Mouse (Mus musculus): ENCODE data around the gene Cradd. TPM values are rescaled to one million over a fixed set of nuclear protein-coding genes. Genes with fewer than 3 reads are reported as not detected.
A peak's percentile ranks its signal among the peaks of the same experiment; 100 is the strongest.

The Cradd gene
- polyA plus RNA-seq, 1 experiment = 9.5 TPM

GRCm38 (mm10) chr10:95354673-95355072, 30.7 kb upstream of the Cradd start:
- H3K27me3 ChIP-seq (ENCODE audit: control insufficient read depth, insufficient read depth, insufficient read length) = no peaks in the 10 kb centered on the region
- H3ac ChIP-seq (ENCODE audit: control insufficient read depth, insufficient read length) = no peak overlapping the region
- no peak overlapping the region for H3K4me2 ChIP-seq (ENCODE audit: low read depth)
- H3K79me2 ChIP-seq (ENCODE audit: control insufficient read depth, insufficient read depth) = no peaks in the 10 kb centered on the region
- no peak overlapping the region for H3K4me3 ChIP-seq
- H3K36me3 ChIP-seq (ENCODE audit: control insufficient read depth, insufficient read depth) = no peaks in the 10 kb centered on the region
- TF ChIP-seq REST (IDR thresholded peaks at IDR 0.05; ENCODE audit: insufficient read depth, insufficient read length) = no peak
- no peak for TF ChIP-seq POLR2AphosphoS2 (IDR thresholded peaks at IDR 0.05; ENCODE audit: insufficient read length, low read depth)

DNA sequence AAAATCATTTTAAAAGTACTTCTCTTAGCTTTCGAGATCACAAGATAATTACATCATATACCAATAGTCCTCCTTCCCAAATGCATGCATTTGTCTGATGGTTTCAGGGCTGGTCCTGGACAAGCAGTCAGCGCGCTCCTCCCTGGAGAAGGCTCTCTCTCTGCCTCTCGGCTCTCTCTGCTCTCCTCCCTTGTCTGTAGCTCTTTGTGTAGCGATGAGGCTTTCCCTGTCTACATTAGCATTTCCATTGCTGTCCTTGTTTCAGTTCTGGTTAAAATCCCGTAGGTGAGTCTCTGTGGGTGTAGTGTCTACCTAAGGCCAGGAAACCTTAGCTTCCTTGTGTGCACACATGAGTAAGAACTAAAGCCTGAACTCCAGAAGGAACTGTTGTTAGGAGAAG, 30.1 kb upstream of the Cradd start:
- Histone ChIP-seq H3ac (ENCODE audit: control insufficient read depth, insufficient read length) (no peak overlapping the region), H3K4me3 (no peak overlapping the region), H3K4me2 (ENCODE audit: low read depth) (no peak overlapping the region), H3K27me3 (ENCODE audit: control insufficient read depth, insufficient read depth, insufficient read length) (no peaks in the 10 kb centered on the region), H3K36me3 (ENCODE audit: control insufficient read depth, insufficient read depth) (no peaks in the 10 kb centered on the region), H3K79me2 (ENCODE audit: control insufficient read depth, insufficient read depth) (no peaks in the 10 kb centered on the region)
- TF ChIP-seq E2F4 (IDR thresholded peaks at IDR 0.05; ENCODE audit: insufficient read depth) = no peak
- TF ChIP-seq TCF3 (IDR thresholded peaks at IDR 0.05; ENCODE audit: insufficient read length, low read depth) = no peak

DNA sequence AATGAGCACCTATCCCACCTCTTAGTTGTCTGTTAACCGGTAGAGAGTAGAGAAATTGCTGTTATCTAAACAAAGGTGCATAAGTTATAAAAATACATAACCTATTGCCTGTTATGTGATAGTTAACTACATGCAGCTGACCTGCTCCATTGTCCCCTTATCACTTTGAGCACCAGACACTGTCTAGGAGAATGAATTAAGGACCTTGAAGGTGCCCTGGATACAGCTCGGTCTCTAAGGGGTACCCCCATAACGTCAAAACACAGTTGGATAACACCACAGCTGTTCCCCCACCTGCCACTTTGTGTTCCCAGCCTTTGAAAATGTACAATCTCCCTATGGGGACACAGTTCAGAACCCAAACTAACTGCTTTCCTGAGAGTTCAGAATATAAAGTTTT, 24.5 kb upstream of the Cradd start:
- Histone ChIP-seq H3K36me3 (ENCODE audit: control insufficient read depth, insufficient read depth) (no peaks in the 10 kb centered on the region), H3K27me3 (ENCODE audit: control insufficient read depth, insufficient read depth, insufficient read length) (no peaks in the 10 kb centered on the region), H3K4me3 (no peak overlapping the region), H3K4me2 (ENCODE audit: low read depth) (no peak overlapping the region), H3ac (ENCODE audit: control insufficient read depth, insufficient read length) (no peak overlapping the region), H3K79me2 (ENCODE audit: control insufficient read depth, insufficient read depth) (no peaks in the 10 kb centered on the region)
- TF ChIP-seq MYOD1 (IDR thresholded peaks at IDR 0.05; ENCODE audit: control insufficient read depth in 1 of 3, insufficient read length in 2 of 3, low read depth in 2 of 3) (no peak), E2F4 (IDR thresholded peaks at IDR 0.05; ENCODE audit: insufficient read depth) (no peak), USF1 (IDR thresholded peaks at IDR 0.05; ENCODE audit: low read depth) (no peak), CEBPB (IDR thresholded peaks at IDR 0.05; ENCODE audit: insufficient read depth, poor library complexity, severe bottlenecking) (no peak), POLR2AphosphoS2 (IDR thresholded peaks at IDR 0.05; ENCODE audit: insufficient read length, low read depth) (no peak), TCF3 (IDR thresholded peaks at IDR 0.05; ENCODE audit: insufficient read length, low read depth) (no peak), POLR2A (IDR thresholded peaks at IDR 0.05; ENCODE audit: insufficient read length, low read depth) (no peak)

- TF ChIP-seq SRF (IDR thresholded peaks at IDR 0.05; ENCODE audit: control insufficient read depth, insufficient read length, low read depth) = no peak
- no peak for TF ChIP-seq MYOD1 (IDR thresholded peaks at IDR 0.05; ENCODE audit: control insufficient read depth in 1 of 3, insufficient read length in 2 of 3, low read depth in 2 of 3)
- TF ChIP-seq TCF12 (IDR thresholded peaks at IDR 0.05; ENCODE audit: insufficient read depth, poor library complexity, severe bottlenecking) = no peak
- no peak for TF ChIP-seq E2F4 (IDR thresholded peaks at IDR 0.05; ENCODE audit: insufficient read depth)
- no peak for TF ChIP-seq POLR2A (IDR thresholded peaks at IDR 0.05; ENCODE audit: insufficient read length, low read depth)
- Histone ChIP-seq H3K27me3 (ENCODE audit: control insufficient read depth, insufficient read depth, insufficient read length) (no peaks in the 10 kb centered on the region), H3K79me2 (ENCODE audit: control insufficient read depth, insufficient read depth) (no peaks in the 10 kb centered on the region), H3K4me2 (ENCODE audit: low read depth) (no peak overlapping the region), H3K4me3 (no peak overlapping the region), H3ac (ENCODE audit: control insufficient read depth, insufficient read length) (no peak overlapping the region), H3K36me3 (ENCODE audit: control insufficient read depth, insufficient read depth) (no peaks in the 10 kb centered on the region)
Observed at GRCm38 (mm10) chr10:95347776-95348175, 23.8 kb upstream of the Cradd start.

GRCm38 (mm10) chr10:95342833-95343590, 19.1 kb upstream of the Cradd start:
- TF ChIP-seq TCF3 (IDR thresholded peaks at IDR 0.05; ENCODE audit: insufficient read length, low read depth) = peak; percentile 63
- no peak for TF ChIP-seq POLR2AphosphoS2 (IDR thresholded peaks at IDR 0.05; ENCODE audit: insufficient read length, low read depth)
- peak; percentile 70 for TF ChIP-seq TCF12 (IDR thresholded peaks at IDR 0.05; ENCODE audit: insufficient read depth, poor library complexity, severe bottlenecking)
- TF ChIP-seq USF1 (IDR thresholded peaks at IDR 0.05; ENCODE audit: low read depth) = no peak
- peak; percentile 91 to 98 (median 97) for TF ChIP-seq MYOD1 (IDR thresholded peaks at IDR 0.05; ENCODE audit: control insufficient read depth in 1 of 3, insufficient read length in 2 of 3, low read depth in 2 of 3)
- no peak for TF ChIP-seq POLR2A (IDR thresholded peaks at IDR 0.05; ENCODE audit: insufficient read length, low read depth)
- peak in 2 of 3 experiments; percentile 43 to 56 for TF ChIP-seq MYOG (IDR thresholded peaks at IDR 0.05; ENCODE audit: control insufficient read depth in 1 of 3, insufficient read depth in 1 of 3, insufficient read length in 2 of 3, low read depth in 2 of 3)
- no peak for TF ChIP-seq SRF (IDR thresholded peaks at IDR 0.05; ENCODE audit: control insufficient read depth, insufficient read length, low read depth)
- TF ChIP-seq MAX (IDR thresholded peaks at IDR 0.05; ENCODE audit: low read depth) = no peak
- TF ChIP-seq E2F4 (IDR thresholded peaks at IDR 0.05; ENCODE audit: insufficient read depth) = no peak
- no peaks in the 10 kb centered on the region for H3K36me3 ChIP-seq (ENCODE audit: control insufficient read depth, insufficient read depth)
- peak overlapping the region; percentile 36 for H3K4me2 ChIP-seq (ENCODE audit: low read depth)
- no peaks in the 10 kb centered on the region for H3K79me2 ChIP-seq (ENCODE audit: control insufficient read depth, insufficient read depth)
- H3ac ChIP-seq (ENCODE audit: control insufficient read depth, insufficient read length) = no peak overlapping the region
- H3K27me3 ChIP-seq (ENCODE audit: control insufficient read depth, insufficient read depth, insufficient read length) = no peaks in the 10 kb centered on the region
- no peak overlapping the region for H3K4me3 ChIP-seq
